Mouse (Mus musculus): ENCODE measurements around the gene Elfn2.

Gene Elfn2

GRCm38 (mm10) chr15:78726697-78727096 lies 8.1 kb upstream of the Elfn2 start:
- DNase-seq (ENCODE audit: low read depth, low spot score), result no peak

GRCm38 (mm10) chr15:78720532-78720931 lies 2.0 kb upstream of the Elfn2 start:
- DNase-seq (ENCODE audit: low read depth, low spot score), result no peak

- peak; percentile 88 for DNase-seq (ENCODE audit: low read depth, low spot score)
These were observed 1.5 kb upstream of the Elfn2 start for GRCm38 (mm10) chr15:78720094-78720493.

GRCm38 (mm10) chr15:78719416-78719815 lies 845 bp upstream of the Elfn2 start:
- DNase-seq (ENCODE audit: low read depth, low spot score), result peak; percentile 56

GRCm38 (mm10) chr15:78716936-78717335 lies 1.6 kb downstream of the Elfn2 start:
- no peak for DNase-seq (ENCODE audit: low read depth, low spot score)

- DNase-seq (ENCODE audit: low read depth, low spot score), result no peak
These were observed 2.7 kb downstream of the Elfn2 start for GRCm38 (mm10) chr15:78715856-78716255.

GRCm38 (mm10) chr15:78713751-78714150 lies 4.8 kb downstream of the Elfn2 start:
- DNase-seq (ENCODE audit: low read depth, low spot score), result no peak

GRCm38 (mm10) chr15:78712335-78713258 lies 6.0 kb downstream of the Elfn2 start:
- peak; percentile 77 for DNase-seq (ENCODE audit: low read depth, low spot score)

GRCm38 (mm10) chr15:78711935-78712334 lies 6.6 kb downstream of the Elfn2 start:
- no peak for DNase-seq (ENCODE audit: low read depth, low spot score)

- no peak for DNase-seq (ENCODE audit: low read depth, low spot score)
These were observed 7.9 kb downstream of the Elfn2 start for GRCm38 (mm10) chr15:78710634-78711033.

- no peak for DNase-seq (ENCODE audit: low read depth, low spot score)
These were observed 8.8 kb downstream of the Elfn2 start for GRCm38 (mm10) chr15:78709767-78710166.

GRCm38 (mm10) chr15:78706630-78707029 lies 11.9 kb downstream of the Elfn2 start:
- no peak for DNase-seq (ENCODE audit: low read depth, low spot score)

GRCm38 (mm10) chr15:78704824-78705223 lies 13.7 kb downstream of the Elfn2 start:
- no peak for DNase-seq (ENCODE audit: low read depth, low spot score)

- no peak for DNase-seq (ENCODE audit: low read depth, low spot score)
These were observed 14.6 kb downstream of the Elfn2 start for GRCm38 (mm10) chr15:78704007-78704406.

GRCm38 (mm10) chr15:78700420-78700819 lies 18.2 kb downstream of the Elfn2 start:
- no peak for DNase-seq (ENCODE audit: low read depth, low spot score)

- DNase-seq (ENCODE audit: low read depth, low spot score), result no peak
These were observed 19.1 kb downstream of the Elfn2 start for GRCm38 (mm10) chr15:78699513-78699912.

GRCm38 (mm10) chr15:78698491-78699135 lies 20.0 kb downstream of the Elfn2 start:
- no peak for DNase-seq (ENCODE audit: low read depth, low spot score)

GRCm38 (mm10) chr15:78698084-78698483 lies 20.5 kb downstream of the Elfn2 start:
- DNase-seq (ENCODE audit: low read depth, low spot score), result no peak

- DNase-seq (ENCODE audit: low read depth, low spot score), result no peak
These were observed 22.8 kb downstream of the Elfn2 start for GRCm38 (mm10) chr15:78695745-78696144.

- no peak for DNase-seq (ENCODE audit: low read depth, low spot score)
These were observed 26.1 kb downstream of the Elfn2 start for GRCm38 (mm10) chr15:78692505-78692904.

- no peak for DNase-seq (ENCODE audit: low read depth, low spot score)
These were observed 27.9 kb downstream of the Elfn2 start for GRCm38 (mm10) chr15:78690716-78691115.

- no peak for DNase-seq (ENCODE audit: low read depth, low spot score)
These were observed 31.7 kb downstream of the Elfn2 start for GRCm38 (mm10) chr15:78686910-78687309.

- DNase-seq (ENCODE audit: low read depth, low spot score), result no peak
These were observed 34.5 kb downstream of the Elfn2 start for GRCm38 (mm10) chr15:78684111-78684510.

Data from ZHBTc4 (cell line).